Mouse (Mus musculus) kidney, embryonic 15.5 days (tissue): ENCODE results near the gene Tex44. TPM values are rescaled to one million over a fixed set of nuclear protein-coding genes. Genes with fewer than 3 reads are reported as not detected.
A peak's percentile ranks its signal among the peaks of the same experiment; 100 is the strongest.
"Not testable (repeated sequence)": the region's sequence is repeated elsewhere in the genome, so short reads cannot be mapped to it uniquely, and the experiment has no call there.

Source experiments
- ATAC-seq: fragments of 200-750 bp; cut with Nextera tagmentation; replicated peaks from 2 replicates; pipeline ENCODE4 v1.8.0; 2017; ENCODE audit warnings: moderate TSS enrichment; ENCODE audit not compliant: low FRiP score
- H3K27ac ChIP-seq: fragments of 300-500 bp; sonication (generic); 2 replicates; pipeline ENCODE4 v1.5.1; 2015; ENCODE audit warnings: mild to moderate bottlenecking, inconsistent platforms
- H3K27me3 ChIP-seq: fragments of 300-500 bp; sonication (generic); 2 replicates; pipeline ENCODE4 v1.6.1; 2015; ENCODE audit warnings: inconsistent platforms
- H3K36me3 ChIP-seq: fragments of 300-500 bp; sonication (generic); 2 replicates; pipeline ENCODE4 v1.6.1; 2015; ENCODE audit warnings: inconsistent platforms
- H3K4me1 ChIP-seq: fragments of 300-500 bp; sonication (generic); 2 replicates; pipeline ENCODE4 v1.6.1; 2015; ENCODE audit warnings: inconsistent platforms
- H3K4me2 ChIP-seq: fragments of 300-500 bp; sonication (generic); 2 replicates; pipeline ENCODE4 v1.6.1; 2015; ENCODE audit warnings: moderate library complexity, mild to moderate bottlenecking, inconsistent platforms
- H3K4me3 ChIP-seq: fragments of 300-500 bp; sonication (generic); replicated peaks from 2 replicates; pipeline ENCODE4 v1.5.1; 2015; ENCODE audit warnings: mild to moderate bottlenecking, inconsistent platforms
- H3K9ac ChIP-seq: fragments of 300-500 bp; sonication (generic); 2 replicates; pipeline ENCODE4 v1.6.1; 2015; ENCODE audit warnings: mild to moderate bottlenecking, inconsistent platforms
- H3K9me3 ChIP-seq: fragments of 300-500 bp; sonication (generic); replicated peaks from 2 replicates; pipeline ENCODE4 v1.6.1; 2016; ENCODE audit warnings: inconsistent platforms
- WGBS: fragments of 180-500 bp; shearing (Covaris S2); methylation state at CpG from one replicate; pipeline ENCODE4 v1.1.7; 2015; ENCODE audit warnings: mixed read lengths; 5-methylcytosine and 5-hydroxymethylcytosine counted together
- polyA plus RNA-seq: library from polyadenylated mRNA; unstranded; fragments of >200 nt; fragmentation: Nextera tagmentation; extraction: Ambion mirVana; gene quantifications from 2 replicates; pipeline ENCODE4 v1.2.1, GENCODE M21; 2015

The Tex44 gene
- polyA plus RNA-seq, 1 experiment from 2014 or later: not detected

DNA sequence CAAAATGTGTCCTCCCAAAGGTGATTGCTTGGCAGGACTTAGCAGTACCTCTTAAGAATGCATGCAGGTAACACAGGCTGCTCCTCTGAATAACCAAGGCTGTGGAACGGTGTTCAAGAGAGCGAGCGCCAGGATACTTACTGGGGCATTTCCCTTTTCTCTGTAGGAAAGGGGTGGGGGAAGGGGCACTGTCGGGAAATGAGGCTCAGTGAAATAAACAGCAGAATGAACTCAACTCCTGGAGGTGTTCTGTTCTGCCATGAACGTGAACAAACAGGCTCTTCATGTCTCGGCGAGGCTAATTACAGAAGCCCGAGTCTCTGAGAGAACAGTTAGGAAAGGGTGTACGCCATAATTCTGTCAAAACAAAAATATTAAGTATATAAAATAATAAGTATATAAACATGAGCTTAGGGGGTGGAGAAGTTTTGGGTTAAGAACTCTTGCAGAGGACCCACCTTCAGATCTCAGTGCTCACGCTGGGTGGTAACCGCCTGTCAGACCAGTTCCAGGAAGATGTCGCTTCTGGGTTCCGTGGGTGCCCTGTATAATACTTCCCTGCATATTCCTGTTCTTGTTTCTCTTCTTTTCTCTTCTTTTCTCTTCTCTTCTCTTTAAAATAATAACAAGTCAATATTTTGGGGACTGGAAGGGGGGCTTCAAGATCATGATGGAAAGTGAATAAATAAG lies 30.9 kb downstream of the Tex44 start:
- Histone ChIP-seq H3K9me3 (no peaks in the 10 kb centered on the region), H3K27ac (no peak overlapping the region), H3K36me3 (no peaks in the 10 kb centered on the region), H3K4me2 (no peak overlapping the region), H3K9ac (no peak overlapping the region), H3K4me3 (no peak overlapping the region), H3K27me3 (no peaks in the 10 kb centered on the region), H3K4me1 (0 out of 2 replicates have a peak, but pooled peaks cover 4% of the 10 kb centered on the region)
- WGBS: 62% methylated on average over 13 of the region's 13 CpGs
- no peak for ATAC-seq

DNA sequence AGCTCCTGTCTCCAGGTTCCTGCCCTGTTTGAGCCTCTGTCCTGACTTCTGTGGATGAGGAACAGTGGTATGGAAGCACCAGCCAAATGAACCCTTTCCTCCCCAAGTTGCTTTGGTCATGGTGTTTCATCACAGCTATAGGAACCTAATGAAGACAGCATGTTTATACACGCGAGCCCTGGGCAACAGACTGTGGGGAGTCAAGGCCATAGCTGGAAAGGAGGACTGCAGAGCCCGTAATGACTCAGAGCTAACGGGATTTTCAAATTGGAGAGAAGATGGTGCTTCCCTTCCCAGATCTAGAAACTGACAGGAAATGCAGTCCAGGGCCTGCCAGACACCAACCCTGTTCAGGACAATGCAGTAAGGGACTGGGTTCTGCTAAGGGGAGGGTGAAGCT lies 33.2 kb downstream of the Tex44 start:
- no peak overlapping the region for H3K4me2 ChIP-seq
- H3K36me3 ChIP-seq: no peaks in the 10 kb centered on the region
- WGBS: 81% methylated on average over 4 of the region's 4 CpGs
- H3K9me3 ChIP-seq: no peaks in the 10 kb centered on the region
- H3K4me1 ChIP-seq: peaks cover 8% of the 10 kb centered on the region
- H3K9ac ChIP-seq: no peak overlapping the region
- no peaks in the 10 kb centered on the region for H3K27me3 ChIP-seq
- ATAC-seq: no peak
- H3K27ac ChIP-seq: no peak overlapping the region
- no peak overlapping the region for H3K4me3 ChIP-seq

DNA sequence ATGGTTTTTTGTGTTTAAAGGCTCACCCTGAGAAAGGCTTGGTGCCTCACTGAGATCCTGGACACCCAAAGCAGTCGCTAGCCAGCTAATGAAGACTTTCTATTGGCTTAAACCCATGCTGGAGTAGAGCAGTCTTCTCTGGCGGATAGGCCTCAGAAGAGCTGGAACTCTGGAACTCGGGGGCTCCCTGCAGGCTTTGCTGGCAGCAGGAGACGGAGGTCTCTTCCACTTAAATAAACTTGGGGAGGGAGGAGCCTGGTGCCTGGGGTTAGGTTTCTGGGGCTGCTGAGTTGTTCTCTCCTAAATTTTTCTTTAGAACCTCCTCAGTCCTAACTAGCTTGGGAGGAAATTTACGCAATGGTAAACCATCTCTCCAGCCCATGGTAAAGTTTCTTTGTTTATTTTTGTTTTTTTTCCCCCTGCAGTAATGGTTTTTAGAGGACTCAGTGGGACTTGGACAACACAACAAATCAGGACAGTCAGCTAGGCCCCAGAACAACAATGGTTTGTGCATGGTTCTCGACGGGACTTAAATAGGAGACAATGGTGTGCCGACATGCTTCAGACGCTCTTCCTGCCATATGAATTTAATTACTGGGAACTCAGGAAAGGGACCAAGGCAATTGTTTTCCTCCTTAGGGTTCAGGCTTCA lies 38.2 kb downstream of the Tex44 start:
- no peaks in the 10 kb centered on the region; the same call in 1 of the 2 replicates for H3K9me3 ChIP-seq
- WGBS: 44% methylated on average over 9 of the region's 9 CpGs
- peak; percentile 33; the same call in 1 of the 2 replicates for ATAC-seq

DNA sequence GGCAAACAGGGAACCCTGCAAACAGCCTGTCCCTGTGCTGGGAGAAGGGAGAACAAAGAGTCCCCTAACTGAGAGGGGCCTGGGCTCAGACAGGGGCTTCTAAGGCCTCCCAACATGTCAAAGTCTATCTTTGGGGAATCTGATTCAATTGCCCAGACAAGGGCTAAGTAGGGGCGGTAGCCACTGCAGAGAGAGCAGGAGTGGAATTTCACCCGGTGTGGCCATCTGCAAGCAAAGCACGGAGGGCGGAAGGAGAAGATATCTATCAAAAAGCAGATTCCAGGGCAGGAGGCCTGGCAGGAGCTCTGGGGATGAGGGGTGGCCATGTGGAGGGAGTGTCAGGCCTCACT lies 38.7 kb downstream of the Tex44 start:
- no peaks in the 10 kb centered on the region; the same call in 1 of the 2 replicates for H3K9me3 ChIP-seq
- ATAC-seq: peak; percentile 30; the same call in 1 of the 2 replicates
- peaks cover 25% of the 10 kb centered on the region for H3K4me1 ChIP-seq
- H3K9ac ChIP-seq: no peak overlapping the region
- 25% methylated on average over 4 of the region's 4 CpGs for WGBS
- no peaks in the 10 kb centered on the region for H3K36me3 ChIP-seq
- no peaks in the 10 kb centered on the region for H3K27me3 ChIP-seq
- H3K4me3 ChIP-seq: no peak overlapping the region
- H3K27ac ChIP-seq: peak overlapping the region; percentile 92
- H3K4me2 ChIP-seq: no peak overlapping the region

More for the DNA sequence above, 38.2 kb downstream of the Tex44 start:
- Histone ChIP-seq H3K27ac (peak overlapping the region; percentile 92), H3K4me1 (peaks cover 20% of the 10 kb centered on the region), H3K36me3 (no peaks in the 10 kb centered on the region), H3K4me3 (no peak overlapping the region), H3K9ac (no peak overlapping the region), H3K4me2 (no peak overlapping the region), H3K27me3 (no peaks in the 10 kb centered on the region)

DNA sequence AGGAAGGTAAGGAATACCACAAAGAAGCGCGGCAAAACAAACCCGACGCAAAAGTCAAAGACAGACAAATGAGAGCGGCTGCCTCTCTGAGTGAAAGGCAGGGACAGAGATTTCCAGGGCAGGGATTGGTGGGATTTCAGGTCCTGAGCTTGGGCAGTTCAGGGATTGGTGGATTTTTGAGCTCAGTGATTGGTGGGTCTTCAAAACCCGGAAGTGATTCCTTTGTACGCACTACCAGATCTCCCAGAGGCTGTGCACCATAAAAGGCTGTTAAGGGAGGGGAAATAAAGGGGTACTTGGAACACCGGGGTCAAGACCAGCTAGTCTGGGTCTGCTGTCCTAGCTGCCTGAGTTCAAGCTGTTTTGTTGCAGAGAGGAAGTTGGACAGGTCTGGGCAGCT lies 41.3 kb downstream of the Tex44 start:
- Histone ChIP-seq H3K4me3 (no peak overlapping the region), H3K4me1 (peaks cover 48% of the 10 kb centered on the region), H3K9me3 (no peaks in the 10 kb centered on the region; the same call in 1 of the 2 replicates), H3K4me2 (no peak overlapping the region), H3K27me3 (no peaks in the 10 kb centered on the region), H3K27ac (no peak overlapping the region), H3K9ac (no peak overlapping the region), H3K36me3 (no peaks in the 10 kb centered on the region)
- 89% methylated on average over 8 of the region's 8 CpGs for WGBS
- no peak for ATAC-seq

DNA sequence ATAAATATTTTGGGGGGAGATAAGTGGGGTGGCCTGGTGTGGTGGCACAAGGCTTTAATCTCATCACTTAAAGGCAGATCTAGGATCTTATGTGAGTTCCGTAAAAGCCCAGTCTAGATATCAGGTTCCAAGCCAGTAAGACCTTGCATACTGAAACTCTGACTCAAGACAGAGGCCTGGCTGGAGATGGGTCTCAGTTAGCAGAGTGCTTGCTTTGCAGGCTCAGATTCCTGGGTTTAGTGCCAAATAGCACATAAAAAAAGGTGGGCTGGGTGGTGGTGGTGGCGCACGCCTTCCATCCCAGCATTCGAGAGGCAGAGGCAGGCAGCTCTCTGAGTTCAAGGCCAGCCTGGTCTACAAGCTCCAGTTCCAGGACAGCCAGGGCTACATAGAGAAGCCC lies 43.7 kb downstream of the Tex44 start:
- Histone ChIP-seq H3K9ac (no peak overlapping the region), H3K27me3 (no peaks in the 10 kb centered on the region), H3K4me3 (no peak overlapping the region), H3K36me3 (no peaks in the 10 kb centered on the region), H3K4me1 (peaks cover 46% of the 10 kb centered on the region), H3K4me2 (no peak overlapping the region), H3K9me3 (no peaks in the 10 kb centered on the region; the same call in 1 of the 2 replicates), H3K27ac (peak overlapping the region; percentile 95)
- no peak for ATAC-seq
- WGBS: 96% methylated on average over 4 of the region's 4 CpGs

DNA sequence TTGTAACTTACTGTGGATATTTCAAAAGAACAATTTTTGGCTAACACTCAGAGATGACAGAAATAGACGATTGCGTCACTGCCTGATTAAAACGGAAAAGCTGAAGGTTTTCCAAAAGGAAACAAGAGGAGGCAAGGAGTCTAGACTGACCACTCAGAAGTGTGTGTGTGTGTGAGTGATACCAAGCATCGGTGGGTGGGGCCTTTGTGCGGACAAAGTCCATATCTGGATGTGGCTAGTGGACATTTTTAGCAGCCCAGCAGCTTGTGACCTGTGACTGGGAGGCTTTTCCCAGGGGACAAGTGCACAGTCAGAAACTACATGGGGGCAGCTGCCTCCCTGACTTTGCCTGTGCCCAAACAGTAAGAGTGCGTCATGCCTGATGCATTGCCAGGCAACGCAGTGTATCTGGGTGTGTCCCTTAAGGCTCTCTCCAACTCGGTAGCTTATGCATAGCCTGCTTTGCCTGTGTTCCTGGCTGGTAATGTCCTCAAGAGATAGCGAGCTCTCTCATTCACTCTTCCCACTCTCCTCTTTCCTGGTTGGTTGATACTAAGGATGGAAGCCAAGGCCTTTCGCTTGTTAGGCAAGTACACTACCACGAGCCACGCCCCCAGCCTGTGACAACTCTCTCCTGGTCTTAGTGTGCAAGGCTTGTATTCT lies 44.5 kb downstream of the Tex44 start:
- no peaks in the 10 kb centered on the region for H3K27me3 ChIP-seq
- H3K4me3 ChIP-seq: no peak overlapping the region
- WGBS: 67% methylated on average over 12 of the region's 12 CpGs
- H3K36me3 ChIP-seq: no peaks in the 10 kb centered on the region
- no peak overlapping the region for H3K9ac ChIP-seq
- H3K4me2 ChIP-seq: no peak overlapping the region
- H3K4me1 ChIP-seq: peaks cover 40% of the 10 kb centered on the region
- no peaks in the 10 kb centered on the region; the same call in 1 of the 2 replicates for H3K9me3 ChIP-seq
- peak overlapping the region; percentile 95 for H3K27ac ChIP-seq
- peak; percentile 54 for ATAC-seq

DNA sequence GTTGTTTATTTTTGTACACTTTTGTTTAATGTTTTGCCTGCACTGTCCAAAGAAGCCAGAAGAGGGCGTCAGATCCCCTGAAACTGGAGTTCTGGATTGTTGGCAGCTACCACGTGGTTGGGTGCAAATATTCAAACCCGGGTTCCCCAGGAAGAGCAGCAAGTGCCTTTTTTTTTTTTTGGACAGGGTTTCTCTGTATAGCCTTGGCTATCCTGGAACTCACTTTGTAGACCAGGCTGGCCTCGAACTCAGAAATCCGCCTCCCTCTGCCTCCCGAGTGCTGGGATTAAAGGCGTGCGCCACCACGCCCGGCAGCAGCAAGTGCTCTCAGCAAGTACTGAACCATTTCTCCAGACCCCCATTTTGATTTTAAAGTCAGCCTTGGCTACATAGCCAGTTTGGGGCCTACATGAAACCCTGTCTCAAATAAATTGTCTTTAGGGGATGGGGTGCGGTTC lies 45.4 kb downstream of the Tex44 start:
- H3K9ac ChIP-seq, ATAC-seq, H3K9me3 ChIP-seq, H3K36me3 ChIP-seq, H3K4me3 ChIP-seq, H3K27me3 ChIP-seq: not testable (repeated sequence)
- Histone ChIP-seq H3K4me2 (peak overlapping the region; percentile 40), H3K4me1 (peaks cover 40% of the 10 kb centered on the region), H3K27ac (peak overlapping the region; percentile 95)
- WGBS: 75% methylated on average over 11 of the region's 11 CpGs

DNA sequence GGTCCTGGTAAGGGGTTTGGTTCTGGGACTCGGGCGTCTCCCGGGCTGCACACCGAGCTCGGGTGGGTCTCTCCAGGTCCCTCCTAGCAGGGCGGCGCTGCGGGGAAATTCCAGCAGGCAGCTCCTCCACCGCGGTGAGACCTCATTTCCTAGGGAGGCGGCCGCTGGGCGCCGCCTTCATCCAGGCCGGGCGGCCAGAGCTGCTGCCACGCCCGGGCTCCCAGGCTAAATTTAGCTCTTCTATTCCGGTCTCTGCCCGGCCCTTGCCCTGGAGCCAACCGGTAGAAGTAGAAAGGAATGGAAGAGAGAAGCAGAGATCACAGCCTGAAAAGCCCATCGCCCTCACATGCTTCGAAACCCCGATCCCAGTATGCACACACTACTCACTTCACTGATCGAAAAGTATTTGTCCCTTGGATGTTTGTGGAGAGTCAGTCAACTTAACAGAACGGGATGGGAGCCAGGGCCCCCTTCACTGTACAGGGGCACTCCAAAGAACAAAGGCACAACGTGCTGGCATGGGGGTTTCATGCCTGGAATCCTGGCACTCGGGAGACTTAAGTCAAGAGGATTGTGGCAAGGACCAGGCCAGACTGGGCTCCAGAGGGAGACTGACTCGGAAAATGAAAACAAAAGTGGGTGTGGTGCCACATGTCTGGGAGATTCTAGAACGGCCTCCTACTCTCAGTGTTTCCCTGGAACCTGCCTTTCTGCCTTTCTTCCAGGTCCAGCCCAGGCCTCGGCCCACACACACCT lies 46.2 kb downstream of the Tex44 start:
- Histone ChIP-seq H3K9me3 (no peaks in the 10 kb centered on the region; the same call in 1 of the 2 replicates), H3K9ac (peak overlapping the region; percentile 29), H3K4me3 (no peak overlapping the region), H3K4me1 (peaks cover 40% of the 10 kb centered on the region), H3K27me3 (no peaks in the 10 kb centered on the region), H3K36me3 (no peaks in the 10 kb centered on the region), H3K27ac (peak overlapping the region; percentile 95), H3K4me2 (peak overlapping the region; percentile 40)
- peak; percentile 86 for ATAC-seq
- 6% methylated on average over 31 of the region's 31 CpGs for WGBS

DNA sequence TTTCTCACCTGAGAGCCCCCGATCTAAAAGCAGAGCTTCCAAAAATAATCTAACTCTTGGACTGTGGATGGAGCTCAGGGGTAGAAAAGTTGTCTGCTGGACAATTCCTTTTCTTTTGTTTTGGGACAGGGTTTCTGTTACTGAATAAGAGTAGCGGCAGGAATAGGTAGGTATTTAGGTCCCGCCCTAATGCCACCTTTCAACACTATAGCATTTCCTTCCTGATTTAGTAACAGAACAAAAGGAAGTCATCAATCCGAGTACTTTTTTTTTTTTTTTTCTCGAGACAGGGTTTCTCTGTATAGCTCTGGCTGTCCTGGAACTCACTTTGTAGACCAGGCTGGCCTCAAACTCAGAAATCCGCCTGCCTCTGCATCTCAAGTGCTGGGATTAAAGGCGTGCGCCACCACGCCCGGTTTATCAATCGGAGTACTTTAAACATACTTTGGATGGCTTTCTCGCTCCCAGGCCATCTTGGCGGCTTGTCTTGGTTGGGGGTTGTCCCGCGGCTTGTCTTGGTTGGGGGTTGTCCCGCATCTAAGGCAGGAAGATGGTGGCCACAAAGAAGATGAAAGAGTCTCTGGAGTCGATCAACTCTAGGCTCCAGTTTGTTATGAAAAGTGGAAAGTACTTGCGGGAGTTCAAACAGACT lies 47.1 kb downstream of the Tex44 start:
- Histone ChIP-seq H3K9me3 (no peaks in the 10 kb centered on the region), H3K36me3 (no peaks in the 10 kb centered on the region), H3K27me3 (no peaks in the 10 kb centered on the region), H3K4me2 (no peak overlapping the region), H3K27ac (peak overlapping the region; percentile 95), H3K4me3 (no peak overlapping the region), H3K4me1 (peaks cover 40% of the 10 kb centered on the region), H3K9ac (peak overlapping the region; percentile 29; the same call in 1 of the 2 replicates)
- 88% methylated on average over 18 of the region's 18 CpGs for WGBS
- ATAC-seq: no peak
